Mouse (Mus musculus): ENCODE data around the gene Smad3.
A peak's percentile ranks its signal among the peaks of the same experiment; 100 is the strongest.

The Smad3 gene

GRCm38 (mm10) chr9:63658970-63659371 is 98.8 kb downstream of the Smad3 start:
- DNase-seq: no peak

- no peak for DNase-seq
These were observed 99.4 kb downstream of the Smad3 start for GRCm38 (mm10) chr9:63658436-63658835.

- DNase-seq: no peak
These were observed 100.6 kb downstream of the Smad3 start for GRCm38 (mm10) chr9:63657167-63657566.

- no peak for DNase-seq
These were observed 102.7 kb downstream of the Smad3 start for GRCm38 (mm10) chr9:63655092-63655491.

GRCm38 (mm10) chr9:63654575-63654974 is 103.2 kb downstream of the Smad3 start:
- no peak for DNase-seq

GRCm38 (mm10) chr9:63653666-63654065 is 104.1 kb downstream of the Smad3 start:
- no peak for DNase-seq

- DNase-seq: no peak
These were observed 106.2 kb downstream of the Smad3 start for GRCm38 (mm10) chr9:63651594-63651993.

GRCm38 (mm10) chr9:63650905-63651304 is 106.9 kb downstream of the Smad3 start:
- DNase-seq: no peak

GRCm38 (mm10) chr9:63649841-63650545 is 107.8 kb downstream of the Smad3 start:
- peak; percentile 58 to 63 for DNase-seq

- DNase-seq: no peak
These were observed 109.3 kb downstream of the Smad3 start for GRCm38 (mm10) chr9:63648520-63648918.

- DNase-seq: no peak
These were observed 109.9 kb downstream of the Smad3 start for GRCm38 (mm10) chr9:63647581-63648519.

GRCm38 (mm10) chr9:63645084-63645483 is 112.7 kb downstream of the Smad3 start:
- DNase-seq: no peak

- DNase-seq: no peak
These were observed 113.8 kb downstream of the Smad3 start for GRCm38 (mm10) chr9:63644011-63644410.

GRCm38 (mm10) chr9:63641983-63642646 is 115.7 kb downstream of the Smad3 start:
- no peak for DNase-seq

GRCm38 (mm10) chr9:63636113-63636512 is 121.7 kb downstream of the Smad3 start:
- DNase-seq: no peak

- DNase-seq: no peak
These were observed 124.5 kb downstream of the Smad3 start for GRCm38 (mm10) chr9:63633334-63633733.

GRCm38 (mm10) chr9:63632924-63633323 is 124.9 kb downstream of the Smad3 start:
- DNase-seq: no peak

- DNase-seq: no peak
These were observed 125.7 kb downstream of the Smad3 start for GRCm38 (mm10) chr9:63632045-63632444.

GRCm38 (mm10) chr9:63625090-63625756 is 132.6 kb downstream of the Smad3 start:
- no peak for DNase-seq

- DNase-seq: no peak
These were observed 133.8 kb downstream of the Smad3 start for GRCm38 (mm10) chr9:63623895-63624569.

- no peak for DNase-seq
These were observed 139.8 kb downstream of the Smad3 start for GRCm38 (mm10) chr9:63617967-63618366.

Data from thymus, postnatal 36 days (tissue).